Mouse (Mus musculus) intestine, postnatal 0 days (tissue): ENCODE measurements around the gene Prdm16. TPM values are rescaled to one million over a fixed set of nuclear protein-coding genes. Genes with fewer than 3 reads are reported as not detected.

Experiments
- ATAC-seq: fragments of 200-750 bp; cut with Nextera tagmentation; 2 replicates; pipeline ENCODE4 v1.8.0; 2017; ENCODE audit warnings: mild to moderate bottlenecking, moderate TSS enrichment, moderate library complexity
- H3K27ac ChIP-seq: fragments of 300-500 bp; sonication (generic); 2 replicates; pipeline ENCODE4 v1.5.1; 2014; ENCODE audit warnings: mild to moderate bottlenecking, low read depth, low read length, moderate library complexity
- H3K27me3 ChIP-seq: fragments of 300-500 bp; sonication (generic); replicated peaks from 2 replicates; pipeline ENCODE4 v1.6.1; 2014; ENCODE audit warnings: low read length, mixed read lengths; ENCODE audit not compliant: control insufficient read depth, insufficient read depth
- H3K36me3 ChIP-seq: fragments of 300-500 bp; sonication (generic); 2 replicates; pipeline ENCODE4 v1.6.1; 2014; ENCODE audit warnings: mild to moderate bottlenecking, moderate library complexity; ENCODE audit not compliant: control insufficient read depth, insufficient read depth
- H3K4me1 ChIP-seq: fragments of 300-500 bp; sonication (generic); replicated peaks from 2 replicates; pipeline ENCODE4 v1.6.1; 2014; ENCODE audit warnings: antibody characterized with exemption, low read length, mixed read lengths; ENCODE audit not compliant: control insufficient read depth, insufficient read depth
- H3K4me2 ChIP-seq: fragments of 300-500 bp; sonication (generic); replicated peaks from 2 replicates; pipeline ENCODE4 v1.6.1; 2014; ENCODE audit warnings: low read depth, mild to moderate bottlenecking, moderate library complexity
- H3K4me3 ChIP-seq: fragments of 300-500 bp; sonication (generic); 2 replicates; pipeline ENCODE4 v1.5.1; 2014; ENCODE audit warnings: low read depth, low read length
- H3K9ac ChIP-seq: fragments of 300-500 bp; sonication (generic); 2 replicates; pipeline ENCODE4 v1.6.1; 2014; ENCODE audit warnings: mild to moderate bottlenecking, low read depth, low read length
- H3K9me3 ChIP-seq: fragments of 300-500 bp; sonication (generic); 2 replicates; pipeline ENCODE4 v1.6.1; 2016; ENCODE audit warnings: mixed run types; ENCODE audit not compliant: control insufficient read depth
- CTCF ChIP-seq: sonication (generic); IDR thresholded peaks from 2 replicates; pipeline ENCODE4 v1.5.1; 2016; ENCODE audit warnings: low read depth, mild to moderate bottlenecking, control low read depth, antibody characterized with exemption, moderate library complexity
- WGBS: fragments of 180-500 bp; shearing (Covaris S2); extraction: QIAGEN DNeasy Blood & Tissue Kit; methylation state at CpG from one replicate; pipeline ENCODE4 v1.1.7; 2014; 5-methylcytosine and 5-hydroxymethylcytosine counted together
- polyA plus RNA-seq: library from polyadenylated mRNA; unstranded; fragments of >200 nt; fragmentation: Nextera tagmentation; extraction: Ambion mirVana; gene quantifications from 2 replicates; pipeline ENCODE4 v1.2.1, GENCODE M21; 2015

The Prdm16 gene
- polyA plus RNA-seq, 1 experiment from 2014 or later = 9.0 TPM

DNA sequence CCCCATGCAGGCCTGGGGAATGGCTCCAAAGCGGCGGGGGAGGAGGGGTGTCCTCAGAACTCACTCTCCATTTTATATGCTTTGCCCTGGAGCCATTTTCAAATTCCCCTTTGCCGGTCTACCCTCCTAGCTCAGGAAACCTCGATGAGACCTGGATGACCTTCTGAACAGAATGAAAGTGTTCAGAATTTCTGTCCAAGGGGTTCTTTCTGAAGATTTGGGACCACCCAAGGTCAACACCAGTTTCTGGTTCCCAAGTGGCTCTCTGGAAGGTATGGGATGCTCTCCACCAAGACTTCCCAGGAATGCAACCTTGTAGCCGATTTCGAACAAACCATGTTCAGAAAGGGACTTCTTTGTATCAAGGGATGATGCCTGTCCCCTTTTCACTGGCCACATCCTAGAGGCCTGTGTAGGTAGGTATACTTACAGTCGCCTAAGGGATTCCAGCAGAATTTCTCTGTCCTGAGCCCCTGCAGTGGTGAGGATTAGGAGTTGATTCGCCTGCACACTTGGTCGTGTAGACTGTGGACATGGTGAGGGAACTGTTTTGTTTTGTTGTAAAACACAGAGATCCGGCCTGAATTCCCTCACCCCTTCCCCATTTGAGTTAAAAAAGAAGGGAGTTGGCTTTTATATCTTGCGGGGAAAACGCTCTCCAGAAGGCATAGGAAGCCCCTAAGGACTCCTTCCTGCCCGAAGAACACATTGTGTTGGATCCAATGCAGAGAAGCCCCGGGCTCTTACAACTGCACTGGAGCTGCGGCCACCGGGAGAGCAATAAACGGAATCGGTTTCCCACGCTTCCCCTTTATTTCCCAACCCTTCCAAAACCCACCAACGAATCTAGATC, 4.0 kb upstream of the Prdm16 start:
- no peak for TF ChIP-seq CTCF
- ATAC-seq = no peak
- Histone ChIP-seq H3K27me3 (peaks cover 83% of the 10 kb centered on the region), H3K9me3 (no peaks in the 10 kb centered on the region), H3K36me3 (no peaks in the 10 kb centered on the region), H3K4me1 (no peaks in the 10 kb centered on the region), H3K4me3 (no peak overlapping the region), H3K27ac (no peak overlapping the region), H3K9ac (no peak overlapping the region), H3K4me2 (no peak overlapping the region)
- 31% methylated on average over 20 of the region's 20 CpGs for WGBS

DNA sequence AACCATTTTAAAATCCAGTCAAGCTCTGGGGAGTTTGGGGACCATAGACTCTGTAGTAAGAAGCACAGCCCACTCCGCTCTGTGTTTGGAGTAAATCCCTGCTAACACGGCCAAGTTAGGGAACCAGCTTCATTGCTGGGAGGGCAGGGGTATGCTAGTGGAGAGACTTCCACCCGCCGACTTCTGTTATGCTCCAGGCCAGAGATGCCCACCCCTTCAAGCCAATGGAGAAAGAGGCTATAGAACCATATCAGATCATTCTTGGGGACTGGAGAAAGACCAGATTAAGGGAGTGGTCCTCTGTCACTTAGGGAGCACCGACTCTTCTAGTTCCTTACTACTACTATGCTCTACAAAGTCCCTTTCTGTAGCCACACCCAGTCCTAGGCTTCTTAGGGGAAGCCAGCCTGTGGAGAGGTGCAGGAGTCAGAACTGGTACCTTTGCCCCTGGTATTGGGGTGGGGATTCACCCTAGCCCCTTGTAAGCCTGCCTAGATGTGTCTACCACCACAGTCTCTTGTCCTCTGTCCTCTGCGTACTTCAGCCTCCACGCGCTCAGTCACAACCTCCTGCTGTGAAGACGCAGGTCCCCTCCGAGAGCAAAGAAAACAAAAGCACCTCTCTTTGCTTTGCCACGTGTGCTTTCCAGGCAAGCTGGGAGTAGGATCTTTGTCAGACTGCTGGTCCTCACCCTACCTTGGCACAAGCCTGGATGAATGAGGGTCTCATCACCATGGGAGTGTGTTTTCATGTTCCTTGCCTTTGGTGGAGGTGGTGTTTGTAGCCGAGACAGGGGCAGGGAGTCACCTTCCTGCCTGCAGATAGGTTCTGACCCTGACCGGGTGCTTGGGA, 3.1 kb upstream of the Prdm16 start:
- Histone ChIP-seq H3K27ac (no peak overlapping the region), H3K9me3 (no peaks in the 10 kb centered on the region), H3K4me3 (no peak overlapping the region), H3K36me3 (no peaks in the 10 kb centered on the region), H3K27me3 (peaks cover 86% of the 10 kb centered on the region), H3K9ac (no peak overlapping the region), H3K4me2 (no peak overlapping the region), H3K4me1 (no peaks in the 10 kb centered on the region)
- no peak for ATAC-seq
- TF ChIP-seq CTCF = no peak
- WGBS = 28% methylated on average over 13 of the region's 13 CpGs

DNA sequence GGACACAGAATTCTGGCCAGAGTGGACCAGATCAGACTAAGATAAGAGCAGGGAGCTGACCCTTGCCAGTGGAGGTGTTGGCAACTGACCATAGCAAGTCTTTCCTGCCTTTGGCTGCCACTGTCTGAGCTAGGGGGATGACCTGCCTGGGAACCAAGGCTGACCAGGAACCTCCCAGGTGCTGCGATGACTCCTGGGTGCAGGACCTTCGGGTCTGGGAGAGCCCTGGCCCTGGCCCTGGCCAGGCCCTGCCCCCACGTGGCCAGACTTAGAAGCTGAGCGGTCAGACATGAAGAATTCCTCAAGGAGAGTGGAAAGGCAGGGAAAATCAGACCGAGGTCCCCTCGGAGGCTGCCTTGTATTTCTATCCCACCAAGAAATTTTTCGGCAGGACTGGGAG, 2.5 kb upstream of the Prdm16 start:
- Histone ChIP-seq H3K36me3 (no peaks in the 10 kb centered on the region), H3K9me3 (no peaks in the 10 kb centered on the region), H3K4me3 (no peak overlapping the region), H3K27me3 (peaks cover 91% of the 10 kb centered on the region), H3K4me2 (0 out of 2 replicates have a peak overlapping the region, but pooled peaks have one; percentile 6), H3K9ac (no peak overlapping the region), H3K4me1 (no peaks in the 10 kb centered on the region), H3K27ac (no peak overlapping the region)
- TF ChIP-seq CTCF = peak; percentile 67
- ATAC-seq = no peak
- 14% methylated on average over 7 of the region's 7 CpGs for WGBS

DNA sequence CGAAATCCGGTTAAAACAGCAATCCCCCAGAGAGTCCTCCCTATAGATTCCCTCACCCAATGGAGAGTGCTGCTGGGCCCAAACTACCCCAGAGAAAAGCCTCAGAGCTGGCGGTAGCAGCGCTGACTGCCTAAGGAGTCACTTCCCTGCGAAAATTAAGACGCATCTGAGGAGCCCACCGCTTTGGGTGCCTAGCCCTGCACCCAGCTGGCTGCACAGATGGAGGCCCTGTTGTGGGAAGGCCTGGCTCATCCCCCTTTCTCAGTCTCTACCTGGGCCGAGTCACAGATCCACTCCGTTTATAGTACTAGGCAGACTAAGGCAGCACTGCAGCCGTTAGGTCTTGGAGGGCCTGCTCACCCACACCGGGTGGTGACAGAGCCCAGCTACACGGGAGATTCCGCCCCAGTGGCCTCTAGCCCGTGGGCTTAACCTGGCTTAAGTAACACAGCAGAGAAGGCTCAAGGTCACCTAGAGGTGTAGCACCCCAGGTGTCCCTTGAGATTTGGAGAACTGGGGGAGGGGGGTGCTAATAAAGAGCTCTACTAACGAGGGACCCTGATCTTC, 1.7 kb upstream of the Prdm16 start:
- H3K9ac ChIP-seq = no peak overlapping the region; the same call in 1 of the 2 replicates
- no peaks in the 10 kb centered on the region for H3K9me3 ChIP-seq
- H3K4me1 ChIP-seq = no peaks in the 10 kb centered on the region
- H3K27me3 ChIP-seq = peaks cover 87% of the 10 kb centered on the region
- H3K4me3 ChIP-seq = peak overlapping the region; percentile 82
- 23% methylated on average over 15 of the region's 15 CpGs for WGBS
- no peak for ATAC-seq
- no peak for TF ChIP-seq CTCF
- H3K36me3 ChIP-seq = no peaks in the 10 kb centered on the region
- peak overlapping the region; percentile 92 for H3K4me2 ChIP-seq
- H3K27ac ChIP-seq = no peak overlapping the region

DNA sequence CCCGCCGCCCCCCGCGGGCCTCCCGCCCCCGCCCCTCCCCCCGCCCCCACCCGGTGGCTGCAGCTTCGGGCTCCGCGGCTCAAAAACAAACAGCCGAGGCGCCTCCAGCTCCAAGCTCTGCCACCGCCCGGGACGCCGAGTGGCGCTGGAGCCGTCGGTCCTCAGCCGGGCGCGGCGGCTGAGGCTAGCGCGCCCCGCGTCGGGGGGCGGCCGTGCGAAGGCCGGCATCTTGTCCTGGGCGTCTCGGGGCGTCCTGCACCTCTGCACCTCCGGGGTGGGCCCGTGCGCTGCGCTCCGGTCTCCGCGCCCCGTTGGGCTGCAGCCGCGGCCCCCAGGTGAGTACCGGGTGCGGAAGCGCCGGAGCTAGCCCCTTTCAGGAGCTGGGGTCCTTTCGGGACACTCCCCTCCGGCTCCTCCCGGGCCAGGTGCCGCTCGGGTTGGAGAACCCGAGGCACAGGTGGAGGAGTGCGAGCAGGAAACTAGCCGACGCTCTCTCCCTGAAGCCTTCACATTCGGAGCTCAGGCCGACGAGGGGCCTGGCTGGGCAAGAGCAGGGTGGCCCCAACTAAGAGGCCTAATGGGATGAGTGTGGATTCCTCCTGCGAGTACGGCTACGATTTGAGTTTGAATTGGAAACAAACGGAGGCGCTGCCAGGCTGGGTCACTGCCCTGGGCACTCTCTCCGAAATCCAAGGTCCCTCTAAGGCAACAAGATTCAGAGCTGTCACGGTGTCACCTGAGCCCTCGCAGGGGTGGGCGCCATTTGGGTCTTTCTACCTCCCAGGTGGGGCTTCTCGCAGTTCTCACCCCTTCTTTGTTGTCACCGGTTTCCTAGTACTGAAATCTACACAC, 1.0 kb upstream of the Prdm16 start:
- Histone ChIP-seq H3K9me3 (no peaks in the 10 kb centered on the region), H3K27me3 (peaks cover 87% of the 10 kb centered on the region)
- TF ChIP-seq CTCF = no peak

More for the DNA sequence above, 1.0 kb upstream of the Prdm16 start:
- Histone ChIP-seq H3K4me2 (peak overlapping the region; percentile 92), H3K36me3 (no peaks in the 10 kb centered on the region), H3K27ac (peak overlapping the region; percentile 87), H3K9ac (peak overlapping the region; percentile 63), H3K4me3 (peak overlapping the region; percentile 82), H3K4me1 (no peaks in the 10 kb centered on the region)
- 2% methylated on average over 60 of the region's 73 CpGs for WGBS
- no peak for ATAC-seq
